Mouse (Mus musculus) embryonic facial prominence, embryonic 14.5 days (tissue): ENCODE measurements at regions not wholly inside any gene's neighbourhood (a gene's known extent, or its start where the extent isn't known, plus 50 kb on each side); places are given as distances from the start of the nearest gene placed in this dataset.

Experiments
- ATAC-seq: fragments of 200-750 bp; cut with Nextera tagmentation; 2 replicates; pipeline ENCODE4 v1.8.0; 2017; ENCODE audit warnings: low read depth, moderate number of reproducible peaks, moderate TSS enrichment
- DNase-seq: peaks from one replicate; pipeline ENCODE4 v3.0.0-alpha.2; 2015; ENCODE audit warnings: low spot score
- H3K27ac ChIP-seq: fragments of 300-500 bp; sonication (generic); replicated peaks from 2 replicates; pipeline ENCODE4 v1.5.1; 2014; ENCODE audit warnings: low read depth, mild to moderate bottlenecking, low read length, moderate library complexity
- H3K27me3 ChIP-seq: fragments of 300-500 bp; sonication (generic); replicated peaks from 2 replicates; pipeline ENCODE4 v1.6.1; 2014; ENCODE audit warnings: low read length; ENCODE audit not compliant: control insufficient read depth, insufficient read depth
- H3K36me3 ChIP-seq: fragments of 300-500 bp; sonication (generic); 2 replicates; pipeline ENCODE4 v1.6.1; 2014; ENCODE audit warnings: low read length, mixed read lengths; ENCODE audit not compliant: control insufficient read depth, insufficient read depth
- H3K4me1 ChIP-seq: fragments of 300-500 bp; sonication (generic); 2 replicates; pipeline ENCODE4 v1.6.1; 2014; ENCODE audit warnings: antibody characterized with exemption, low read length; ENCODE audit not compliant: control insufficient read depth, insufficient read depth
- H3K4me2 ChIP-seq: fragments of 300-500 bp; sonication (generic); 2 replicates; pipeline ENCODE4 v1.6.1; 2014; ENCODE audit warnings: low read depth, mild to moderate bottlenecking, low read length, moderate library complexity, mixed read lengths
- H3K4me3 ChIP-seq: fragments of 300-500 bp; sonication (generic); 2 replicates; pipeline ENCODE4 v1.5.1; 2014; ENCODE audit warnings: low read depth, mild to moderate bottlenecking, low read length
- H3K9ac ChIP-seq: fragments of 300-500 bp; sonication (generic); 2 replicates; pipeline ENCODE4 v1.6.1; 2014; ENCODE audit warnings: low read depth, mild to moderate bottlenecking, low read length, moderate library complexity, mixed read lengths
- H3K9me3 ChIP-seq: fragments of 300-500 bp; sonication (generic); 2 replicates; pipeline ENCODE4 v1.6.1; 2016; ENCODE audit warnings: low read length; ENCODE audit not compliant: control insufficient read depth
- WGBS: fragments of 180-500 bp; shearing (Covaris S2); extraction: QIAGEN DNeasy Blood & Tissue Kit; methylation state at CpG from one replicate; pipeline ENCODE4 v1.1.7; 2014; 5-methylcytosine and 5-hydroxymethylcytosine counted together

GRCm38 (mm10) chr9:85423908-85424307 is 96.8 kb upstream of the Tent5a start:
- no peak overlapping the region for H3K4me3 ChIP-seq
- no peaks in the 10 kb centered on the region for H3K4me1 ChIP-seq
- no peaks in the 10 kb centered on the region for H3K27me3 ChIP-seq
- no peak overlapping the region for H3K27ac ChIP-seq
- no peaks in the 10 kb centered on the region for H3K36me3 ChIP-seq
- H3K9ac ChIP-seq = no peak overlapping the region
- H3K9me3 ChIP-seq = no peaks in the 10 kb centered on the region
- 72% methylated on average over 2 of the region's 2 CpGs for WGBS
- DNase-seq (no peak), ATAC-seq (no peak)
- no peak overlapping the region for H3K4me2 ChIP-seq

GRCm38 (mm10) chr9:85414391-85414790 is 87.2 kb upstream of the Tent5a start:
- WGBS = 79% methylated on average over 1 of the region's 1 CpGs
- Histone ChIP-seq H3K27ac (no peak overlapping the region), H3K4me1 (no peaks in the 10 kb centered on the region), H3K9me3 (no peaks in the 10 kb centered on the region), H3K9ac (no peak overlapping the region), H3K4me3 (no peak overlapping the region), H3K4me2 (no peak overlapping the region), H3K36me3 (no peaks in the 10 kb centered on the region), H3K27me3 (no peaks in the 10 kb centered on the region)
- DNase-seq (no peak), ATAC-seq (no peak)

GRCm38 (mm10) chr9:85413813-85414212 is 86.7 kb upstream of the Tent5a start:
- no peaks in the 10 kb centered on the region for H3K4me1 ChIP-seq
- no peaks in the 10 kb centered on the region for H3K36me3 ChIP-seq
- ATAC-seq (no peak; the same call in 1 of the 2 replicates), DNase-seq (peak; percentile 54)
- H3K9me3 ChIP-seq = no peaks in the 10 kb centered on the region
- no peak overlapping the region for H3K9ac ChIP-seq
- no peak overlapping the region for H3K4me2 ChIP-seq
- no peaks in the 10 kb centered on the region for H3K27me3 ChIP-seq
- 23% methylated on average over 1 of the region's 1 CpGs for WGBS
- no peak overlapping the region for H3K27ac ChIP-seq
- no peak overlapping the region for H3K4me3 ChIP-seq

- Histone ChIP-seq H3K27me3 (no peaks in the 10 kb centered on the region), H3K9me3 (no peaks in the 10 kb centered on the region), H3K9ac (no peak overlapping the region), H3K4me3 (no peak overlapping the region), H3K27ac (no peak overlapping the region), H3K4me2 (no peak overlapping the region), H3K4me1 (no peaks in the 10 kb centered on the region), H3K36me3 (no peaks in the 10 kb centered on the region)
- ATAC-seq = peak; percentile 72; the same call in 1 of the 2 replicates
- peak; percentile 79 for DNase-seq
- 44% methylated on average over 10 of the region's 11 CpGs for WGBS
Observed at GRCm38 (mm10) chr9:85410643-85411296, 83.6 kb upstream of the Tent5a start.

- no peak overlapping the region for H3K4me3 ChIP-seq
- H3K27me3 ChIP-seq = no peaks in the 10 kb centered on the region
- 70% methylated on average over 4 of the region's 4 CpGs for WGBS
- no peaks in the 10 kb centered on the region for H3K36me3 ChIP-seq
- H3K27ac ChIP-seq = no peak overlapping the region
- H3K9me3 ChIP-seq = no peaks in the 10 kb centered on the region
- H3K4me2 ChIP-seq = no peak overlapping the region
- no peak for ATAC-seq
- no peak for DNase-seq
- no peak overlapping the region for H3K9ac ChIP-seq
- H3K4me1 ChIP-seq = no peaks in the 10 kb centered on the region
Observed at GRCm38 (mm10) chr9:85409974-85410506, 82.9 kb upstream of the Tent5a start.

- H3K4me2 ChIP-seq = no peak overlapping the region
- H3K9ac ChIP-seq = no peak overlapping the region
- no peaks in the 10 kb centered on the region for H3K27me3 ChIP-seq
- no peak overlapping the region for H3K4me3 ChIP-seq
- H3K4me1 ChIP-seq = no peaks in the 10 kb centered on the region
- H3K9me3 ChIP-seq = no peaks in the 10 kb centered on the region
- ATAC-seq = no peak
- 64% methylated on average over 5 of the region's 5 CpGs for WGBS
- no peak for DNase-seq
- no peak overlapping the region for H3K27ac ChIP-seq
- H3K36me3 ChIP-seq = no peaks in the 10 kb centered on the region
Observed at GRCm38 (mm10) chr9:85408461-85408860, 81.3 kb upstream of the Tent5a start.

GRCm38 (mm10) chr9:85407592-85407991 is 80.4 kb upstream of the Tent5a start:
- Histone ChIP-seq H3K27me3 (no peaks in the 10 kb centered on the region), H3K4me3 (no peak overlapping the region), H3K4me1 (no peaks in the 10 kb centered on the region), H3K4me2 (no peak overlapping the region), H3K36me3 (no peaks in the 10 kb centered on the region), H3K9ac (no peak overlapping the region), H3K9me3 (no peaks in the 10 kb centered on the region), H3K27ac (no peak overlapping the region)
- DNase-seq = no peak
- no peak for ATAC-seq
- WGBS = 82% methylated on average over 1 of the region's 1 CpGs

- ATAC-seq = no peak
- H3K4me3 ChIP-seq = no peak overlapping the region
- WGBS = 69% methylated on average over 1 of the region's 1 CpGs
- no peaks in the 10 kb centered on the region for H3K27me3 ChIP-seq
- H3K36me3 ChIP-seq = no peaks in the 10 kb centered on the region
- no peaks in the 10 kb centered on the region for H3K4me1 ChIP-seq
- no peak overlapping the region for H3K4me2 ChIP-seq
- no peak overlapping the region for H3K9ac ChIP-seq
- H3K9me3 ChIP-seq = no peaks in the 10 kb centered on the region
- DNase-seq = no peak
- H3K27ac ChIP-seq = no peak overlapping the region
Observed at GRCm38 (mm10) chr9:85401736-85402135, 74.6 kb upstream of the Tent5a start.
